Mouse (Mus musculus): ENCODE measurements at regions not wholly inside any gene's neighbourhood (a gene's known extent, or its start where the extent isn't known, plus 50 kb on each side); places are given as distances from the start of the nearest gene placed in this dataset.
A peak's percentile ranks its signal among the peaks of the same experiment; 100 is the strongest.

DNA sequence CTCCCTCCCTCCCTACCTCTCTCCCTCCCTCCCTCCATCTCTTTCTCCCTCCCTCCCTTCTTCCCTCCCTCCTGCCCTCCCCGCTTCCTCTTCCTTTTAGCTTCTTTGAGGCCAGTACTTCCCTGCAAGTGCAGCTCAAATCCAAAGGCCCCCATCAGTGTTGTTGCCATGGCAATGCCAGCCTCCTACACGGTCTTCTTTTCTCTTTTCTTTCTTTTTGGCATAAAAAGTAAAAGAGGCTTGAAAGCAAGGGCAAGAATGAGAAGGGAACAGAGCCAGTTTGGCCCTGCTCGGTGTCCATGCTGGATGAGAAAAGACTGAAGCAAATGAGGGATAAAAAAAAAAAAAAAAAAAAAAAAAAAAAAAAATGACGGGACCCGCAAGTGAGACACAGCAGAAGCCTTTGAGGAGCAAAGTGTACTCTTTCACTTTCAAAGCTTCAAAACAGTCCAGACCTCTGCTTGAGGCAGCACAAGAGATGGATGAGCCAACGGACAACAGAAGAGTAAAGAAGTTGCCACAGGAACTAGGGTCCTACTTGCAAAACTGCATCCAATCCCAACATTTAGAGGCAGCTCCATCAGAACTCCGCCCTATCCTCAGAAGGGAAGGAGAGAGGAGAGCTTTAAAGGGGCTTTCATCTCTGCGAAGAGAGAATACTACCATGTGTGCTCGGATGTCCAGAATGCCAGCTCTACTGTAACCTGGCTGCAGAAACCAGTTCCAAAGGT is 106.9 kb upstream of the Pabpc6 start:
- WGBS = 54% methylated on average over 8 of the region's 9 CpGs
- Histone ChIP-seq H3K9me3 (ENCODE audit: low read length) (no peaks in the 10 kb centered on the region), H3K27ac (ENCODE audit: low read length) (no peak overlapping the region), H3K27me3 (replicated peaks; ENCODE audit: insufficient read depth, low read length) (no peaks in the 10 kb centered on the region), H3K9ac (replicated peaks; ENCODE audit: low read depth) (no peak overlapping the region), H3K4me3 (ENCODE audit: low read depth, low read length) (no peak overlapping the region), H3K4me1 (ENCODE audit: insufficient read depth, low read depth, low read length) (0 out of 2 replicates have a peak, but pooled peaks cover 4% of the 10 kb centered on the region), H3K36me3 (ENCODE audit: insufficient read depth, low read length) (no peaks in the 10 kb centered on the region), H3K4me2 (replicated peaks; ENCODE audit: low read depth, low read length) (no peak overlapping the region)
- ATAC-seq = no peak
- no peak for DNase-seq (ENCODE audit: low spot score)
- TF ChIP-seq CTCF (IDR thresholded peaks at IDR 0.05) (no peak), EP300 (IDR thresholded peaks at IDR 0.05) (no peak)

DNA sequence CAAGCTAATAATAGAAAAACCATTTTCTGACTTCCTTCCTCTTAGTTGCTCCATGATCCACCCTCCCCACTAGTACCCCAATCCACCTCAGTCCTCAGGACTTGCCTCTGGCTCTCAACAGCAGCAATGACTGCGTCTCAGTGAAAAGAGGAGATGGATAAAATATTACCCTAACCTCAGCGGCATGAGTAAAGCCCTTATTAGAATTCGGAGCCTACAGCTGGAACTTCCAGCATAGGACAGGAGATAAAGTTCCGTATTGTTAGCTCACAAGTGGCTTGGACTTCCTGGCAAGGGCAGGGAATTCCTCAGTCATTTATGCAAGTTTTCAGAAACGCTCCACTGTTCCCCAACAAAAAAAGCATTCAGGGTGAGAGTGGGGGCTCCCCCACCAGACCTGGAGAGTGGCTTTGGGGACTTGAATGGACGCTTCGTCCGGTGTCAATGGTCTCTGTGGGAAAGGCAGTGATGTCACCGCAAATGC is 106.2 kb upstream of the Pabpc6 start:
- ATAC-seq (no peak), DNase-seq (ENCODE audit: low spot score) (peak; percentile 6)
- Histone ChIP-seq H3K27ac (ENCODE audit: low read length) (peak overlapping the region; percentile 32; the same call in 1 of the 2 replicates), H3K36me3 (ENCODE audit: insufficient read depth, low read length) (no peaks in the 10 kb centered on the region), H3K4me2 (replicated peaks; ENCODE audit: low read depth, low read length) (no peak overlapping the region), H3K4me1 (ENCODE audit: insufficient read depth, low read depth, low read length) (0 out of 2 replicates have a peak, but pooled peaks cover 4% of the 10 kb centered on the region), H3K4me3 (ENCODE audit: low read depth, low read length) (no peak overlapping the region), H3K9me3 (ENCODE audit: low read length) (no peaks in the 10 kb centered on the region), H3K27me3 (replicated peaks; ENCODE audit: insufficient read depth, low read length) (no peaks in the 10 kb centered on the region), H3K9ac (replicated peaks; ENCODE audit: low read depth) (no peak overlapping the region)
- TF ChIP-seq EP300 (IDR thresholded peaks at IDR 0.05) (no peak), CTCF (IDR thresholded peaks at IDR 0.05) (no peak)
- 31% methylated on average over 7 of the region's 9 CpGs for WGBS

DNA sequence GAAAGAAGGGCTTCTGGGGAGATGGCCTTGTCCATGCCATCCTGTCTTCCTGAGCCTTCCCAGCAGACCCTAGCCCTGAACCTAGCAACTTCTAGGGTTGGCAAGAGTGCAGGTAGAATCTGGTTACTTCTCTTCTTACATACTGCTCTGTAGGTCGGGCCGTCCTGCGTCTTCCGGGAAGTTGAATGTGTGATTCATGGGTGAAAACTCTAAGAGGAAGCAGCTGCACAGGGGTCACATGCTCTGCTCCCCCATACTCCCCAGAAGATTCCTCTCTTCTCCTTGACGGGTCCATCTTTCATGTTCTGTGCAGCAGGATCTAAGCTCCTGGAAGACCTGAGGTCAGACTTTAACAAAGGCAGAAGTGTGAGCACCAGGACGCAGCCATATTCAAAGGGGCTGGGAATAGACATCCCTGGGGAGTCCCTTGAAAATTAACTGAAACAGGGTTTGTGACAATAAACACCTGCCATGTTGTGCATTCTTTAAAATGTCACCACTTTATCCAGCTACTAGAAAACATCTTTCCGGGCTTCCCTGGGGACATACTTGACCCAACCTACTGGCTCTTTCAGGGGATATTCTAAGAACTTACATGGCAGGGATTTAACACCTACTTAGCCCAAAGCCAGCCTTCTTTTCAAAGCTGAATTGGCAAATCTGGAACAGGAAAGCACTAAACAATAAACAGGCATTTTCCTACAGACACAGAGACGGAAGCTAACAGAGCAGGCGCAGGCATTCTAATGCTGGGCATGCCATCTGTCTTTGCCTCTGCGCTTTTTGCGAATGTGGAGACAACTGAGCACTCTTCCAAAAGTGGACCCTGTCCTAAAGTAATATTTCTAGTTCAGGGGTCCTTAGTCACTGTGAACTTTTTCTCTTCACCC is 105.5 kb upstream of the Pabpc6 start:
- Histone ChIP-seq H3K4me1 (ENCODE audit: insufficient read depth, low read depth, low read length) (0 out of 2 replicates have a peak, but pooled peaks cover 4% of the 10 kb centered on the region), H3K4me3 (ENCODE audit: low read depth, low read length) (no peak overlapping the region), H3K4me2 (replicated peaks; ENCODE audit: low read depth, low read length) (no peak overlapping the region), H3K27ac (ENCODE audit: low read length) (no peak overlapping the region), H3K27me3 (replicated peaks; ENCODE audit: insufficient read depth, low read length) (no peaks in the 10 kb centered on the region), H3K9ac (replicated peaks; ENCODE audit: low read depth) (no peak overlapping the region), H3K36me3 (ENCODE audit: insufficient read depth, low read length) (no peaks in the 10 kb centered on the region), H3K9me3 (ENCODE audit: low read length) (no peaks in the 10 kb centered on the region)
- DNase-seq (ENCODE audit: low spot score) (no peak), ATAC-seq (no peak)
- no peak for TF ChIP-seq CTCF (IDR thresholded peaks at IDR 0.05)
- TF ChIP-seq EP300 (IDR thresholded peaks at IDR 0.05) = no peak
- WGBS = 60% methylated on average over 11 of the region's 11 CpGs

DNA sequence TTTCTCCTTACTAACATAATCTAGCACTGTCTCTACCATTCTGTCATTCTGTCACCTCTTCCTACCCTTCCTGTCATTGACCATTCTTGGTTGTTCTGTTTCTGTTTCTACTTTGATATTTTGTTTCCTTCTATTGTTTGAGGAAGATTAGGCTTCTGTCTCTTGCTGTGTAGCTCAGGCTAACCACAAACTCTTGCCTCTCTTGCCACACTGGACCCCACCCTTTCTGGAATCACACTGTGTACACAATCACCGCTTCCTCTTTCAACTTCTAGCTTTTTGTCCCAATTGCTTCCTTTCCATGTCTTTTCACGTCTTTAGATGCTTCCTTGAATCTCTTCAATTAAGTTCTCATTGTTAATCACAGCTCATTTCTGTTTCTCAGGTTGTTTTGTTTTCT is 104.2 kb upstream of the Pabpc6 start:
- DNase-seq (ENCODE audit: low spot score) (peak; percentile 54), ATAC-seq (no peak; the same call in 1 of the 2 replicates)
- WGBS = 42% methylated on average over 2 of the region's 2 CpGs
- TF ChIP-seq CTCF (IDR thresholded peaks at IDR 0.05) = no peak
- TF ChIP-seq EP300 (IDR thresholded peaks at IDR 0.05) = 0 out of 2 replicates have a peak, but pooled peaks have one; percentile 26
- H3K27ac ChIP-seq (ENCODE audit: low read length) = no peak overlapping the region
- H3K9me3 ChIP-seq (ENCODE audit: low read length) = no peaks in the 10 kb centered on the region
- H3K4me1 ChIP-seq (ENCODE audit: insufficient read depth, low read depth, low read length) = 0 out of 2 replicates have a peak, but pooled peaks cover 4% of the 10 kb centered on the region
- no peak overlapping the region for H3K4me2 ChIP-seq (replicated peaks; ENCODE audit: low read depth, low read length)
- H3K36me3 ChIP-seq (ENCODE audit: insufficient read depth, low read length) = no peaks in the 10 kb centered on the region
- no peak overlapping the region for H3K9ac ChIP-seq (replicated peaks; ENCODE audit: low read depth)
- H3K4me3 ChIP-seq (ENCODE audit: low read depth, low read length) = no peak overlapping the region
- no peaks in the 10 kb centered on the region for H3K27me3 ChIP-seq (replicated peaks; ENCODE audit: insufficient read depth, low read length)

DNA sequence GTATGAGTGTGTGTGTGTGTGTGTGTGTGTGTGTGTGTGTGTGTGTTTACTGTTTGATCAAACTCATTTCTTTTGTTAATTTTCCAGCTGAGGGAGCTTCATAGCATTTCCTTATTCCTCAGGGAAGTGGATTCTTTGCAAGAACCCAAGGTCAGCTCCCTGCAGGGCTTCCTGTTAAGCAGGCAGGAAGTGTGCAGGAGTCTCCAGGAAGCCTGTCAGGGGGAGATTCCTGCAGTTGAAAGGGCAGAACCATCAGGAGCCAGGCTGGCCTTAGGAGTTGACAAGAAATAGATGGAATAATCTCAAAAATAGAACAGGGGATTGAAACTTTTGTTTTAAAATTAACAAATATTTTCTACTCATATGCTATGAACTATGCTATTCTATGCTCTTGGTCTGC is 98.8 kb upstream of the Pabpc6 start:
- H3K4me1 ChIP-seq (ENCODE audit: insufficient read depth, low read depth, low read length) = no peaks in the 10 kb centered on the region; the same call in 1 of the 2 replicates
- no peak overlapping the region for H3K4me3 ChIP-seq (ENCODE audit: low read depth, low read length)
- H3K27me3 ChIP-seq (replicated peaks; ENCODE audit: insufficient read depth, low read length) = no peaks in the 10 kb centered on the region
- H3K4me2 ChIP-seq (replicated peaks; ENCODE audit: low read depth, low read length) = no peak overlapping the region
- TF ChIP-seq EP300 (IDR thresholded peaks at IDR 0.05) (peak; percentile 95), CTCF (IDR thresholded peaks at IDR 0.05) (no peak)
- DNase-seq (ENCODE audit: low spot score) (peak; percentile 57), ATAC-seq (peak; percentile 76)
- H3K36me3 ChIP-seq (ENCODE audit: insufficient read depth, low read length) = no peaks in the 10 kb centered on the region
- no peak overlapping the region for H3K27ac ChIP-seq (ENCODE audit: low read length)
- H3K9me3 ChIP-seq (ENCODE audit: low read length) = no peaks in the 10 kb centered on the region
- H3K9ac ChIP-seq (replicated peaks; ENCODE audit: low read depth) = no peak overlapping the region

DNA sequence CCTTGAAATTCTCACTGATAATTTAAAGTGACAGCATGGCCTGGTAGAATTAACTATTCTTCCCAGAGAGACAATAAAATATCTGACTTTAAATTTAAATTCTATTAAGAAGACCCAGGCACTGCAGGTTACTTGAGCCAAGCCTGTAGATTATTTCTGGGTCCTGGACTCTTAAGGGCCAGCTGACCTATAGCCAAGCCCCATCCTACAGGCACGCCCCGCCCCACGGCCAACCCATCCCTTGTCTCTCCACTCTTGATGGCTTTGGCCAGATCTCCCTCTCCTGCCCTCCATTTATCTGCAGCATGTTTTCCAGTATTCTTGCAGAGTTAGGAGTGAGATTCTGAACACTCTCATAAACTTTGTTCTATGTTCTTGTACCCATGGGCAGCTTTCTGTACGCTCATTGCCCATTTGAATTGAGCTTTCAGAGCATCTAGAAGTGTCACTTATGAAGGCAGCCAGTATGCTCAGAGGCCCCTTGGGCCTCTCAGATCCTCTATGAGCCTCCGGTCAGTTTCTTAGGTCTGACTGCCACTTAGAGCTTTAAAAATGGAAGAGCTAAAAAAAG is 96.2 kb upstream of the Pabpc6 start:
- no peak overlapping the region for H3K4me2 ChIP-seq (replicated peaks; ENCODE audit: low read depth, low read length)
- WGBS = 80% methylated on average over 5 of the region's 5 CpGs
- no peak for DNase-seq (ENCODE audit: low spot score)

More for the DNA sequence above, 96.2 kb upstream of the Pabpc6 start:
- Histone ChIP-seq H3K4me3 (ENCODE audit: low read depth, low read length) (no peak overlapping the region), H3K9ac (replicated peaks; ENCODE audit: low read depth) (no peak overlapping the region), H3K9me3 (ENCODE audit: low read length) (no peaks in the 10 kb centered on the region), H3K27me3 (replicated peaks; ENCODE audit: insufficient read depth, low read length) (no peaks in the 10 kb centered on the region), H3K36me3 (ENCODE audit: insufficient read depth, low read length) (no peaks in the 10 kb centered on the region), H3K4me1 (ENCODE audit: insufficient read depth, low read depth, low read length) (peaks cover 3% of the 10 kb centered on the region; the same call in 1 of the 2 replicates), H3K27ac (ENCODE audit: low read length) (no peak overlapping the region)
- no peak for ATAC-seq
- TF ChIP-seq CTCF (IDR thresholded peaks at IDR 0.05) = no peak
- no peak for TF ChIP-seq EP300 (IDR thresholded peaks at IDR 0.05)

Data from lung, postnatal 0 days (tissue).